Mouse (Mus musculus) urinary bladder, postnatal 36 days (tissue): Measurements from ENCODE around the gene C1ql4.

Experiments
- DNase-seq, 2 experiments: peaks; one replicate each; pipeline ENCODE4 v3.0.0; 2022; ENCODE audit warnings: low spot score in 2 of 2, mixed read lengths in 1 of 2

C1ql4 gene

DNA sequence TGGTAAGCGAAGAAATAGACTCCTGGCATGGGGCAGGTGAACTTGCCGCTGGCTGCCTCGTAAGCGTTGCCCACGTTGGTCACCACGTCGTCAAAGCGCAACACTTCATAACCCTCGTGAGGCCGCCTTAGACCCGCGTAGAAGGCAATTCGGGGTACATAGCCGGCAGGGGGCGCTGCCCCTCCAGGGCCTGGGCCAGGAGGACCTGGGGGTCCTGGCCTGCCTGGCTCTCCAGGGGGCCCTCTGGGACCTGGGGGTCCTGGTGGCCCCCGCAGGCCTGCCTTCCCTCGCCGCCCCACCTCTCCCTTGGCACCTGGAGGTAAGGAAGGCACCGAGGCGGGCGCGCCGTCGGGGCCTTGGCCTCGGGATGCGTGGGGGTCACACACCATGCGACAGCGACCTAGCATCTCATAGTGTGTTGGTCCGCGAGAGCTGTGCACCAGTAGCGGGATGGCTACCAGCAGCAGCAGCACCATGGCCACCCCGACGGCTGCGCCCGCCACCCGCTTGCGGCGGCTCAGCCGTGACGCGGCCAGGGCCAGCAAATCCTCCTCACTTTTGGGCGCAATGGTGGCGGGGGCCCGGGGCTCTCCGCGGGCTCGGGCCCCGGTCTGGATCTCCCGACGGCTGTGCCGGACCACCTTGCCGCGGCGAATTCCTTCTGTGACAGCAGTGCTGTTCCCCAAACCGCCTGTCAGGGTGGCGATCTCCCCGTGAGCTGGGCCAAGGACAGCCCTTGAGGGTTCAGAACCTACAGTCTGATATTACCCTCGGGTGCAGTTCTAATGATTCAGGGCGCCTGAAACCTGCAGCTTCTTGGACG is at the start of gene C1ql4:
TSS of gene C1ql4 (minus strand) at position 565 of the 823 bp plus-strand sequence.
- no peak for DNase-seq

DNA sequence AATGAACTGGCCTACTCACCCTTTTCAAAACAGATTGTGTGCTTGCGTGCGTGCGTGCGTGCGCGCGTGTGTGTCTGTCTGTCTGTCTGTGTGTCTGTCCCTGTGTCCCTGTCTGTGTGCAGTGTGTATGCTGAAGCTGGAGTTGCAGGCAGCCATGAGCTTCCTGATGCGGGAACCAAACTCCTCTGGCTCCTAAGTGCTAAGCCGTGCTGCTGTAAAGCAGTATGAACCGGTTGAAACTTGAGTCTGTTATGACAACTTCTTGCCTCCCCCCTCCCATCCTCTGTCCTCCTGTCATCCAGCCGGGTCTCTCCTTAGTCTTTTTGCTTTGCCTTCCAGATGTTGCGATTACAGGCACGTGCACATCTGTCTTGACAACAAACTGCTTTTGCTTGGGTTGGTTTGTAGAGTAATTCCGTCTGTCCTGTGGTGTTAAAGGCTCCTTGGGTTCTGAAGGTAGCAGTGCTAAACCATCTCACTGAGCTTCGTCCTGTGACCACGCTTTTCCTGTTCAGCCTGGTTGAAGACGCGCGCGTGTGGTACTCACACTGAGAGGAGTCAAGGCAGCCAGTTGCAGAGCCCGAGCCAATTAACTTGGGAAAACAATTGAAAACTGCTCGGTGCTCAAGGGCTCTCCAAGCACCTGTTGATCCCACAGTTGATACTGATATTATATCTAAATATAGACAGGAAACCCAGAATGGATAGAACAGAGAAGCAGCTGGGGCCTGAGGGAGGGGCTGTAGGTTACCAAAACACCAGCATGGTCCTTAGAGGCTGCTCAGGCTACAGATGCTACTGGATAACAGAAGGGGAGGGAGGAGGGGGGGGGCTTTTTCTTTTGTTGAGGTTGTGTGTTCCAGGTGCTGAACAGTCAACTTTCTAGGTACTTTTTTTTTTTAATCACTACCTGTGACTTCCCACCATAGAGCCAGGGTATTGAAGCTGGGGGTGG is 42.6 kb upstream of the C1ql4 start:
- DNase-seq, result no peak

DNA sequence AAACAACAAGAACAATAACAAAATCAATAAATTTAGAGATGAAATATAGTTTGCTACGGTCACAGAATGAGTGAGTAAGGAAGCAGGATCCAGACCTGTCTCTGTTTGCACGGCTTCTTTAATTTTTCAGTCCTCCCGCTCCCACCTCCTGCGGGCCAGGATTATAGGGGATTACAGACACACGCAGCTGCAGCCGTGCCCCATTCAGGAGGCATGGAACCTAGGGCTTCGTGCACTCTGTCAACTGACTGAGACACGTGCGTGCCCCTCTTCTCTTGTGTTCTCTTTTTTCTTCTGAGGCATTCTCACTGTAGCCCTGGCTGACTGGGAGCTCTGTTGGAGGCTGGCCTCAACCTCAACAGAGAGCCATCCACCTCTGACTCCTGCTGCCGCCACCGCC is 41.8 kb upstream of the C1ql4 start:
- no peak for DNase-seq

GRCm38 (mm10) chr15:99127851-99128522 is 40.4 kb upstream of the C1ql4 start:
- no peak for DNase-seq

- DNase-seq, result peak in 1 of 2 experiments; percentile 20
Observed at GRCm38 (mm10) chr15:99126816-99127365, 39.3 kb upstream of the C1ql4 start.

DNA sequence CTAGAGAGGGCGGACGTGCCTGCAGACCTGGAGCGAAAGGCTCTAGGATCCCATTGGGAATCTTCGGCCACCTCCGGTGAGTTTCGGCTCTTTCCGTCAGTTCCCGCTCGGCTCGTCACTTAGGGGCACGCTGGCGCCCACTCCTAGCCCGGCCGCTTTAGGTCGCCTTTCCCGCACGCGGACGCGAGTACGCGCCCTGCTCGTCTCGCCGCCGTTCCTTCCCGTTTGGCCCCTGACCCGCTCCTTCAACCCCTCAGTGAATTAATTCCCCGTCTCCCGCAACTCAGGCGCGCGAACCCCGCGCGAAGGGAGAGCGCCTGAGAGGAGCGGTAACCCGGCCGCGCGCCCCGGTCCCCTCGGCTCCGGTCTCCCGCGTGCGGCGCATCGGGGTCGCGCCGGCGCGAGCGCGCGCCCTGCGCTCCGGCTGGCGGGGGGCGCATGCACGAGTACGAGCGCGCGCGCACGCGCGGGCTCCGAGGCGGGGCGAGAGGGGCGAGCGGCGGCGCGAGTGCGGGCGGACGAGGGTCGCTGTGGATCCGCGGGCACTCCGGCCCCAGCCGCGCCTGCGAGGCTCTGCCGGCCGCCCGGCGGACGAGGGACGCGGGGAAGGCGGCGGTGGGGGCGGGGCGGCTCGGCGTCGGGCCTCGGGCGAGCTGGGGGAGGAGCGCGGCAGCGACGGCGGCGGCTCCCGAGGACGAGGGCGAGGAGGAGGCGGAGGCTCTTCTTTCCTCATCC is 38.6 kb upstream of the C1ql4 start:
- DNase-seq, result peak; percentile 80 to 81

- no peak for DNase-seq
Observed at GRCm38 (mm10) chr15:99125711-99126080, 38.1 kb upstream of the C1ql4 start, which contains the start of gene Spats2. Spats2 (plus strand) TSS chr15:99125916.

DNA sequence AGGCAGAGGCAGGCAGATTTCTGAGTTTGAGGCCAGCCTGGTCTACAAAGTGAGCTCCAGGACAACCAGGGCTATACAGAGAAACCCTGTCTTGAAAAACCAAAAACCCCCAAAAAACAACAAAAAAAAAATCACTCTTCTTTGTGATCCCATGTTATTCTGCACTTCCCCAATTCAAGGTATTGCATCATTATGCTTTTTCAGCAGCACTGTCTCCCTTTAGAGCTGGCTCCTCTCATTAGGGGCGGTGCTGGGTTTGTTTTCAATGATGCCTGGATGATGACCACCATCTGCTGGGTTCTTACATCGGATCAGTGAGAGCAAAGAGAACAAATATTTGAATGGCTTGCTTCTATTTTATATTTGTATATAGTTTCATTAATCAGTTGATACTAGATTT is 35.0 kb upstream of the C1ql4 start:
- no peak for DNase-seq

DNA sequence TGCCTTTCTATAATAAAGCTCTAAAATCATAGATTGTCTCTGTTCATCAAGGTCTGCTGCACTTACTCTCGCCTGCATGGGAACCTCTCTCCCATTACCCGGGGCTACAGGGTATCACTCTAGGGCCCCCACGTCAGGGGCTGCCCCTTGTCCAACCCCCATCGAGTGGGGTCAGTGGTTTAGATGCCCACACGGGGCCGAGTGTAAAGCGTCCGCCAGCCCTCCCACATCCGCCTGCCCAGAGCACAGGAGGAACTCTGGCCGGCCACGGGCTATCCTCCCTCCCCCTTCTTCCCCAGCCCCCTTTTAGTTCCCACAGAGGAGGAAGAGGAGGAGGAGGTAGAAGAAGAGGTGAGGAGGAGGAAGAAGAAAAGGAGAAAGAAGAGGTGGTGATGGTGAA is 33.2 kb upstream of the C1ql4 start:
- DNase-seq, result no peak

DNA sequence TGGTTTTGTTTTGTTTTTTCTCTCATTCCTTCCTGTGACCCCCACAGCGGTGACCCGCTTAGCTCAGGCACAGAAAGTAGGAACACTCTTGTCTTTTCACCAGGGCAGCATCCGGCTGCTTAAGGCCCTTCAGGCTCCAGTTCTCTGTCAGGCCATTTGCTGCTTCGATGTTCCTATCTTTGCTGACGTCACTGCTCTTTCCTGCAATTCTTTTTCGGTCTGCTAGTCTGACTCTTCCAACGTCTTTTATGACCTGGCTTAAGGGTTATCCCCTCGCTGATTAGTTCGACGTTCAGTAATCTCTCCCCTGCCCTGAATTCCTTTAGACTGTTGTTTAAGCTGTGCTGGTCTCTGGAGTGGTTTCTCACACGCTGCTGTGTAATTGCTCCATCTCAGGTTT is 28.9 kb upstream of the C1ql4 start:
- no peak for DNase-seq

GRCm38 (mm10) chr15:99115065-99115423 is 27.4 kb upstream of the C1ql4 start:
- no peak for DNase-seq

DNA sequence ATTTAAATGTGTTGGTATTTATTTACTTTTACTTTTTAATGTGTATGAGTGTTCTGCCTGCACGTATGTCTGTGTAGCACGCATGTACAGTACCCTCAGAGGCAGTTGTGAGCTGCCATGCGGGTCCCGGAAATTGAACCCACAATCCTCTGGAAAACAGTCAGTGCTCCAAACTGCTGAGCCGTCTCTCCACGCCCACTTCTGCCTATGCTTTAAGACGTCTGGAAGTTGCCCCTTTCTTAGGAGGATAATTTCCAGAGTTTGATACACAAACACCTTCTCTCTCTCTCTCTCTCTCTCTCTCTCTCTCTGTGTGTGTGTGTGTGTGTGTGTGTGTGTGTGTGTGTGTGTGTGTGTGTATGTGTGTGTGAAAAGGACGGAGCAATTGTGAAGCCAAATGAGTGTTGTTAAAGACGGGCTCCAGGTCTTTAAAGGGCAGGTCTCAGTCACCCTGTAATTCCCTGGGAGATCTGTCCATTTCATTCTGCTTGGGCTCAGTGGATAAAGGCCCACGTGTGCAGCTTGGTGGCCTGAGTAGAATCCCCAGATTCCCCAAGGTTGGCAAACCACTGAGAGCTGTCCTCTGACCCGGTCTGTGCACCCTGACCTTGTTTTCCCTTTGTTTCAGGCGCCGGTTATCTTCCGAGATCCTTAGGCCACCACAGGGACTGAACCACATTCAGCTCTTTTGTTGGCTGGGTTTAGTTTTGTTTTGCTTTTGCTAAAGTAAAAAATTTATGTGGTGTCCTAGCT is 26.9 kb upstream of the C1ql4 start:
- DNase-seq, result no peak

GRCm38 (mm10) chr15:99113396-99113975 is 25.9 kb upstream of the C1ql4 start:
- no peak for DNase-seq

GRCm38 (mm10) chr15:99112843-99113395 is 25.3 kb upstream of the C1ql4 start:
- no peak for DNase-seq

- no peak for DNase-seq
Observed at GRCm38 (mm10) chr15:99111809-99112208, 24.2 kb upstream of the C1ql4 start.

GRCm38 (mm10) chr15:99111139-99111538 is 23.5 kb upstream of the C1ql4 start:
- DNase-seq, result no peak

DNA sequence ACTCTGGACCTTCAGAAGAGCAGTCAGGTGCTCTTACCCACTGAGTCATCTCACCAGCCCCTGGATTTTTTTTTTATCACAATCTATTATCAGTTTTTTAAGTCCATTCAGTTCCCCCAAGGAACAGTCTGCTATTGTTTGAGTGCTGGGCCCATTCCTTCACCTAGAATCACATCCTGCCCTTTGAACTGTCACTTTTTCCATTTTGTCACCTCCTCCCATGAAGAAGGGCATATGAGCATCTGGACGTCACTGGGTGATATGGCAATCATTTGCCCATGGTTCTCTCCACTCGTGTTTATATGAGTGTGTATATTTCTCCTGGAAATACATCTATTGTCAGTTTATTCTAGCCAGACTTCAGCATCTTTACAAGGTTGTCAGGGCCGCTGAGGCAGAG is 20.2 kb upstream of the C1ql4 start:
- DNase-seq, result no peak

DNA sequence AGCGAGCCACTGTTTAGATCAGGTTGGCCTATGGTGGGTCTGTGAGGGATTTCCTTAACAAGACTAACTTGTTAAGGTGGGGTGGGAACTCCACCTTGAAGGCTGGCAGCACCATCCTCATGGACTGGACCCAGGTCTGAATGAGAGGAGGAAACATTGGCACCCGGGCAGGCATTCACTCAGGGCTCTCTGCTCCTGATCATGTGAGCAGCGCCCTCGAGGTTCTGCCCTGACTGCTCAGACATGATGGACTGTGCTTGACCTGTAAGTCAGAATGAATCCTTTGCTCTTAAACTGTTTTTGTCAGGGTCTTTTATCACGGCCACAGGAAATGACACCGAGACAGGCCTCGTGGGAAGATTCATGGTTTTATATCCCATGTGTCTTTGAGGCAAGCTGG is 17.6 kb upstream of the C1ql4 start:
- DNase-seq, result no peak

DNA sequence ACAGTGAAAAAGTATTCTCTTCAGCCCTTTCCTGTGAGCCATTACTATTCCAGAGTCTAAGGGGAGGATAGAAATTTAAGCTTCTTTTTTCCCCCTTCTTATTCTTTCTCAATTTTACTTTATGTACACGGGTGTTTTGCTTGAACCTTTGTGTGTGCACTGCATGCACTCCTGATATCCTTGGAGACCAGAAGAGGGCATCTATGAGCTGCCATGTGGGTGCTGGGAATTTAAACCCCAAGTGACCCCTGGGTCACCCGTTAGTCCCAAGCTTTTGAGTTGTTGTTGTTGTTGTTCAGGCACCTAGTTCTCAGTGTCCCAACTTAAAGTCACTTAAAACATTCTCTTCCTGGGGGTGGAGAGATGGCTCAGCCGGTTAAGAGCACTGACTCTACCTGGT is 12.4 kb upstream of the C1ql4 start:
- no peak for DNase-seq

- peak in 1 of 2 experiments; percentile 65 for DNase-seq
Observed at GRCm38 (mm10) chr15:99099139-99099556, 11.5 kb upstream of the C1ql4 start.
